Mouse (Mus musculus) CH12.LX (cell line): ENCODE results near the gene St7. TPM values are rescaled to one million over a fixed set of nuclear protein-coding genes. Genes with fewer than 3 reads are reported as not detected.

ENCODE experiments used
- DNase-seq: peaks from one replicate; pipeline ENCODE4 v3.0.0-alpha.2; 2013; ENCODE audit errors: extremely low read depth
- H3K27ac ChIP-seq: 2 replicates; pipeline ENCODE4 v1.5.1; 2012; ENCODE audit warnings: low read depth, mild to moderate bottlenecking, control low read depth, moderate library complexity; ENCODE audit not compliant: insufficient read depth
- H3K27me3 ChIP-seq: replicated peaks from 2 replicates; pipeline ENCODE3; 2012; ENCODE audit warnings: inconsistent platforms
- H3K36me3 ChIP-seq, 2 experiments: replicated peaks in 1 of 2; 2 replicates each; pipeline versions ENCODE3 to v1.6.1; 2012; ENCODE audit warnings: inconsistent platforms in 1 of 2, low read length in 1 of 2, mild to moderate bottlenecking in 1 of 2, mixed read lengths in 1 of 2, moderate library complexity in 1 of 2; ENCODE audit not compliant: control insufficient read depth in 1 of 2, insufficient read depth in 1 of 2
- H3K4me1 ChIP-seq, 2 experiments: 2 replicates each; pipeline ENCODE4 v1.6.1; 2012; ENCODE audit warnings: inconsistent platforms in 1 of 2, moderate library complexity in 1 of 2; ENCODE audit not compliant: insufficient read depth in 2 of 2, control insufficient read depth in 1 of 2
- H3K4me2 ChIP-seq: 2 replicates; pipeline ENCODE4 v1.6.1; 2012; ENCODE audit warnings: low read depth, mild to moderate bottlenecking, control low read depth; ENCODE audit not compliant: poor library complexity, insufficient read depth, severe bottlenecking
- H3K4me3 ChIP-seq, 3 experiments: fragments of 150-350 bp in 1 of 3; sonication (generic) in 1 of 3; replicated peaks in 1 of 3; 2 replicates each; pipeline versions ENCODE3 to v1.5.1; 2011 to 2012; ENCODE audit warnings: low read depth in 2 of 3, low read length in 2 of 3, mild to moderate bottlenecking in 2 of 3, moderate library complexity in 2 of 3, control low read depth in 1 of 3, improper control_type of control experiment in 1 of 3, inconsistent platforms in 1 of 3, mixed read lengths in 1 of 3; ENCODE audit not compliant: poor library complexity in 1 of 3
- H3K79me2 ChIP-seq: replicated peaks from 2 replicates; pipeline ENCODE4 v1.6.1; 2012; ENCODE audit warnings: mild to moderate bottlenecking, moderate library complexity; ENCODE audit not compliant: control insufficient read depth, poor library complexity, insufficient read depth, severe bottlenecking; ENCODE audit errors: extremely low read depth
- H3K9ac ChIP-seq: 2 replicates; pipeline ENCODE4 v1.6.1; 2012; ENCODE audit warnings: low read depth, mild to moderate bottlenecking, control low read depth, moderate library complexity; ENCODE audit not compliant: insufficient read depth
- H3K9me3 ChIP-seq: replicated peaks from 2 replicates; pipeline ENCODE3; 2012; ENCODE audit warnings: low read length, inconsistent platforms, mixed read lengths
- BHLHE40 ChIP-seq: IDR thresholded peaks from 2 replicates; pipeline ENCODE4 v1.6.1; 2011; ENCODE audit warnings: mild to moderate bottlenecking, low read depth, low read length, improper control_type of control experiment
- CTCF ChIP-seq, 2 experiments: IDR thresholded peaks in 1 of 2; conservative IDR thresholded peaks in 1 of 2; 2 replicates each; pipeline ENCODE4 v1.5.1; 2011 to 2012; ENCODE audit warnings: low read depth in 2 of 2, low read length in 2 of 2, improper control_type of control experiment in 1 of 2, inconsistent platforms in 1 of 2, mild to moderate bottlenecking in 1 of 2, moderate library complexity in 1 of 2
- EP300 ChIP-seq: IDR thresholded peaks from 2 replicates; pipeline ENCODE4 v1.6.1; 2011; ENCODE audit warnings: low read length, improper control_type of control experiment
- HCFC1 ChIP-seq: IDR thresholded peaks from 2 replicates; pipeline ENCODE4 v1.6.1; 2012; ENCODE audit warnings: low read depth, mild to moderate bottlenecking, inconsistent platforms, low read length, improper control_type of control experiment
- JUND ChIP-seq: conservative IDR thresholded peaks from 2 replicates; pipeline ENCODE4 v1.6.1; 2011; ENCODE audit warnings: low read depth, low read length, improper control_type of control experiment
- MAFK ChIP-seq: IDR thresholded peaks from 2 replicates; pipeline ENCODE4 v1.6.1; 2011; ENCODE audit warnings: low read length, improper control_type of control experiment; ENCODE audit not compliant: insufficient replicate concordance
- MAX ChIP-seq: IDR thresholded peaks from 2 replicates; pipeline ENCODE4 v1.6.1; 2011; ENCODE audit warnings: low read length, improper control_type of control experiment
- MAZ ChIP-seq: IDR thresholded peaks from 2 replicates; pipeline ENCODE4 v1.6.1; 2012; ENCODE audit warnings: low read depth, mild to moderate bottlenecking, inconsistent platforms, low read length, improper control_type of control experiment, moderate library complexity
- MXI1 ChIP-seq: IDR thresholded peaks from 2 replicates; pipeline ENCODE4 v1.6.1; 2011; ENCODE audit warnings: mild to moderate bottlenecking, low read depth, low read length, improper control_type of control experiment
- MYC ChIP-seq: IDR thresholded peaks from 2 replicates; pipeline ENCODE4 v1.6.1; 2011; ENCODE audit warnings: low read depth, mild to moderate bottlenecking, improper control_type of control experiment, low read length
- NELFE ChIP-seq: IDR thresholded peaks from 2 replicates; pipeline ENCODE4 v1.6.1; 2011; ENCODE audit warnings: low read depth, low read length, improper control_type of control experiment
- PAX5 ChIP-seq: IDR thresholded peaks from 2 replicates; pipeline ENCODE4 v1.6.1; 2012; ENCODE audit warnings: low read length, inconsistent platforms, mixed read lengths
- POLR2A ChIP-seq: IDR thresholded peaks from 2 replicates; pipeline ENCODE4 v1.6.1; 2011; ENCODE audit warnings: low read depth, mild to moderate bottlenecking, improper control_type of control experiment, low read length
- POLR2AphosphoS2 ChIP-seq: IDR thresholded peaks from 2 replicates; pipeline ENCODE4 v1.6.1; 2011; ENCODE audit warnings: low read depth, low read length, improper control_type of control experiment
- RAD21 ChIP-seq: IDR thresholded peaks from 2 replicates; pipeline ENCODE4 v1.6.1; 2011; ENCODE audit warnings: low read depth, mild to moderate bottlenecking, low read length, improper control_type of control experiment, moderate library complexity
- SIN3A ChIP-seq: IDR thresholded peaks from 2 replicates; pipeline ENCODE4 v1.6.1; 2012; ENCODE audit warnings: low read length, improper control_type of control experiment, inconsistent platforms
- TBP ChIP-seq: conservative IDR thresholded peaks from 2 replicates; pipeline ENCODE4 v1.6.1; 2011; ENCODE audit warnings: low read depth, low read length, improper control_type of control experiment
- TCF12 ChIP-seq: IDR thresholded peaks from 2 replicates; pipeline ENCODE4 v1.6.1; 2014; ENCODE audit warnings: low read depth, mild to moderate bottlenecking, inconsistent platforms, low read length, improper control_type of control experiment
- USF1 ChIP-seq: IDR thresholded peaks from 2 replicates; pipeline ENCODE4 v1.6.1; 2014; ENCODE audit warnings: low read depth, mild to moderate bottlenecking, inconsistent platforms, low read length, improper control_type of control experiment
- ZKSCAN1 ChIP-seq: IDR thresholded peaks from 2 replicates; pipeline ENCODE4 v1.6.1; 2012; ENCODE audit warnings: low read depth, inconsistent platforms, low read length, improper control_type of control experiment, borderline replicate concordance
- ZMIZ1 ChIP-seq: IDR thresholded peaks from 2 replicates; pipeline ENCODE4 v1.6.1; 2012; ENCODE audit warnings: low read depth, mild to moderate bottlenecking, inconsistent platforms, low read length, improper control_type of control experiment
- ZNF384 ChIP-seq: IDR thresholded peaks from 2 replicates; pipeline ENCODE4 v1.6.1; 2012; ENCODE audit warnings: low read depth, low read length, improper control_type of control experiment, inconsistent platforms
- dilution Hi-C: fragments of 300-500 bp; cut with MboI; formaldehyde crosslinking; loops from 2 replicates; pipeline ENCODE4 v1.14.3; 2020; ENCODE audit warnings: low sequenced_read_pairs; ENCODE audit not compliant: extremely low pct_unique_long_range_greater_than_20kb, extremely low pct_ligation_motif_present
- in situ Hi-C: fragments of 300-500 bp; cut with MboI; formaldehyde crosslinking; loops from 3 replicates; pipeline ENCODE4 v1.14.3; 2019; ENCODE audit warnings: low sequenced_read_pairs, low pct_ligation_motif_present, low pct_unique_long_range_greater_than_20kb, mixed read lengths
- polyA plus RNA-seq: library from polyadenylated mRNA; unstranded; fragments of >175 nt; gene quantifications from 2 replicates; pipeline ENCODE4 v1.2.1, GENCODE M21; 2012; ENCODE audit warnings: low read depth; ENCODE audit not compliant: insufficient read length
- total RNA-seq, 2 experiments: library from RNA; depleted of rRNA; stranded (reverse); fragments of 300-350 nt in 1 of 2; fragments of >200 nt in 1 of 2; gene quantifications; 2 replicates each; pipeline ENCODE4 v1.2.3; 2012 to 2014

St7 gene
- total and polyA plus RNA-seq, 3 experiments = 33.9 to 64.1 (median 35.3) TPM

- Histone ChIP-seq H3K9me3 (no peaks in the 10 kb centered on the region), H3K27ac (no peak overlapping the region), H3K79me2 (no peaks in the 10 kb centered on the region), H3K27me3 (no peaks in the 10 kb centered on the region), H3K4me3 (no peak overlapping the region), H3K36me3 (peaks cover 20 to 73% of the 10 kb centered on the region in 2 experiments), H3K4me1 (no peaks in the 10 kb centered on the region)
- DNase-seq = no peak
- no peak for TF ChIP-seq MAX
- no peak for TF ChIP-seq TBP
- TF ChIP-seq CTCF (conservative IDR thresholded peaks at IDR 0.05 in 1 of 2, IDR thresholded peaks at IDR 0.05 in 1 of 2; ENCODE audit: low read depth in 2 of 2, low read length in 2 of 2) = no peak
- no peak for TF ChIP-seq PAX5
- TF ChIP-seq ZKSCAN1 = no peak
- TF ChIP-seq NELFE = no peak
- no peak for TF ChIP-seq POLR2AphosphoS2
- TF ChIP-seq MYC = no peak
- no peak for TF ChIP-seq POLR2A
- no peak for TF ChIP-seq ZNF384
- TF ChIP-seq ZMIZ1 = no peak
- no peak for TF ChIP-seq SIN3A
- TF ChIP-seq MXI1 = no peak
- no peak for TF ChIP-seq MAFK
- TF ChIP-seq RAD21 = no peak
- no peak for TF ChIP-seq EP300
- no peak for TF ChIP-seq TCF12
- TF ChIP-seq JUND = no peak
- TF ChIP-seq, all 38 proteins: peak for 0
- in situ Hi-C loops (no loop called here), dilution Hi-C loops (no loop called here)
- no peak overlapping the region for H3K9ac ChIP-seq
- no peak overlapping the region for H3K4me2 ChIP-seq
These were observed 175.1 kb downstream of the St7 start for GRCm38 (mm10) chr6:17867796-17868195.

DNA sequence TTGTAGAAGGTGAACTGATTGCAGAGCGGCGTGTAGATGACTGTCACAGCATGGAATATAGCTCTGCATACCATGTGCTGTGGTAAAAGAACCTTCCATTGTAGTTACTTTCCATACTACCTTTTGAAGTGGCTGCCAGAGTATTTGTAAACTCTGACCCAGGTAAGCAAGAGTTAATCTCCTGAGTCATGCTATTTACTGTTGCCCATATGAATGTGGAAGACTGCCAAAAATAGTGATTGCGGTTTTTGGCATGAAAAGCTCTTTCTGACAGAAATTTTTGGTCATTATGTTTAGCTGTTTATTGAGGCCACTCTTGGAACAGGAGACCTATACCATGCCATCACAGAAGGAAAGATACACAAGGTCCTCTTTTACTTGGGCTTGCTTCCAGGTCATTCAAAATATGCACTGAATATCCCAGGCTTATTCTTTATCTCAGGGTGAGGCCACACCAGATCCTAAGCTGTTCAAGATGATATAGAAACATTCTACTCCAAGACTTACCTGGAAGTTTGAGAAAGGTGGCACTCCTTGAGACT, 179.2 kb downstream of the St7 start:
- Histone ChIP-seq H3K27ac (no peak overlapping the region), H3K4me1 (peaks cover 0 to 3% of the 10 kb centered on the region in 2 experiments; a peak in 2 of 4 replicates), H3K9me3 (no peaks in the 10 kb centered on the region), H3K27me3 (no peaks in the 10 kb centered on the region), H3K4me2 (no peak overlapping the region), H3K79me2 (no peaks in the 10 kb centered on the region), H3K9ac (no peak overlapping the region), H3K4me3 (no peak overlapping the region), H3K36me3 (peaks cover 20 to 68% of the 10 kb centered on the region in 2 experiments)
- DNase-seq = no peak
- no peak for TF ChIP-seq CTCF (conservative IDR thresholded peaks at IDR 0.05 in 1 of 2, IDR thresholded peaks at IDR 0.05 in 1 of 2; ENCODE audit: low read depth in 2 of 2, low read length in 2 of 2)
- no peak for TF ChIP-seq USF1
- TF ChIP-seq MAZ = no peak
- TF ChIP-seq HCFC1 = no peak
- no peak for TF ChIP-seq MAFK
- TF ChIP-seq BHLHE40 = no peak
- no peak for TF ChIP-seq SIN3A
- in situ Hi-C loops = no loop called here
- dilution Hi-C loops = no loop called here
